Mouse (Mus musculus) forebrain, embryonic 12.5 days (tissue): ENCODE results near the gene Batf3. TPM values are rescaled to one million over a fixed set of nuclear protein-coding genes. Genes with fewer than 3 reads are reported as not detected.
A peak's percentile ranks its signal among the peaks of the same experiment; 100 is the strongest.

Experiments
- ATAC-seq: fragments of 200-750 bp; cut with Nextera tagmentation; 2 replicates; pipeline ENCODE4 v1.8.0; 2017; ENCODE audit warnings: moderate TSS enrichment; ENCODE audit not compliant: low FRiP score
- H3K27ac ChIP-seq: fragments of 300-500 bp; sonication (generic); 2 replicates; pipeline ENCODE4 v1.5.1; 2016; ENCODE audit warnings: mild to moderate bottlenecking
- H3K27me3 ChIP-seq: fragments of 300-500 bp; sonication (generic); 2 replicates; pipeline ENCODE4 v1.6.1; 2016; ENCODE audit warnings: mild to moderate bottlenecking
- H3K36me3 ChIP-seq: fragments of 300-500 bp; sonication (generic); replicated peaks from 2 replicates; pipeline ENCODE4 v1.6.1; 2016; ENCODE audit warnings: mild to moderate bottlenecking
- H3K4me1 ChIP-seq: fragments of 300-500 bp; sonication (generic); 2 replicates; pipeline ENCODE4 v1.6.1; 2016
- H3K4me2 ChIP-seq: fragments of 300-500 bp; sonication (generic); 2 replicates; pipeline ENCODE4 v1.6.1; 2016; ENCODE audit warnings: mild to moderate bottlenecking, moderate library complexity
- H3K4me3 ChIP-seq: fragments of 300-500 bp; sonication (generic); replicated peaks from 2 replicates; pipeline ENCODE4 v1.5.1; 2016; ENCODE audit warnings: mild to moderate bottlenecking
- H3K9ac ChIP-seq: fragments of 300-500 bp; sonication (generic); 2 replicates; pipeline ENCODE4 v1.6.1; 2016; ENCODE audit warnings: mild to moderate bottlenecking
- H3K9me3 ChIP-seq: fragments of 300-500 bp; sonication (generic); 2 replicates; pipeline ENCODE4 v1.6.1; 2016
- WGBS: fragments of 180-500 bp; shearing (Covaris S2); methylation state at CpG from one replicate; pipeline ENCODE4 v1.1.7; 2016; 5-methylcytosine and 5-hydroxymethylcytosine counted together
- polyA plus RNA-seq: library from polyadenylated mRNA; unstranded; fragments of >200 nt; fragmentation: Nextera tagmentation; extraction: Ambion mirVana; gene quantifications from 2 replicates; pipeline ENCODE4 v1.2.1, GENCODE M21; 2016

The Batf3 gene
- polyA plus RNA-seq, 1 experiment from 2014 or later, result 3.7 TPM

DNA sequence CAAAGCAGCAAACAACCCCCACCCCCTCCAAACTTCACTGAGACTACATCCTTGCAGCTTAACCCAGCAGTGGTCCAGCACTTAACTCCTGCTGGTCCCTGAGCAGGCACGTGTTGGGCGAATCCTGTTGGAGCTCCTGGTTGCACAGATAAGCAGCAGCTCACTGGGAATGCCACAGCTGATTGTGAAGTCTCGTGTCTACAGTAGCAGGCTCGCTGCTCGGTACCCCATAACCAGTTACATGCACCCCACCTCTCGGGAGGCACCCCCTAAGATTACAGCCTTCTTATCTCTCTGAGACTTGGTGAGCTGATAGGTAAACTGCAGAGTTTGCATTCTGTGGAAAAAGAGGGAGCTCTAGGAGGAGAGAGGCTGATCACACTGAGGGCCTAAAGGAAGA, 8.3 kb upstream of the Batf3 start:
- H3K4me2 ChIP-seq, result no peak overlapping the region
- peaks cover 10% of the 10 kb centered on the region; the same call in 1 of the 2 replicates for H3K36me3 ChIP-seq
- no peak overlapping the region for H3K4me3 ChIP-seq
- no peak overlapping the region for H3K9ac ChIP-seq
- 78% methylated on average over 6 of the region's 6 CpGs for WGBS
- H3K27ac ChIP-seq, result no peak overlapping the region
- no peaks in the 10 kb centered on the region for H3K9me3 ChIP-seq
- H3K4me1 ChIP-seq, result no peaks in the 10 kb centered on the region
- ATAC-seq, result no peak
- H3K27me3 ChIP-seq, result no peaks in the 10 kb centered on the region

- Histone ChIP-seq H3K9ac (no peak overlapping the region), H3K4me3 (no peak overlapping the region), H3K4me1 (no peaks in the 10 kb centered on the region), H3K27me3 (peaks cover 10% of the 10 kb centered on the region), H3K27ac (no peak overlapping the region), H3K4me2 (no peak overlapping the region), H3K9me3 (no peaks in the 10 kb centered on the region), H3K36me3 (no peaks in the 10 kb centered on the region)
- 88% methylated on average over 8 of the region's 8 CpGs for WGBS
- ATAC-seq, result no peak
Measured at GRCm38 (mm10) chr1:191092050-191092449, 5.6 kb upstream of the Batf3 start.

DNA sequence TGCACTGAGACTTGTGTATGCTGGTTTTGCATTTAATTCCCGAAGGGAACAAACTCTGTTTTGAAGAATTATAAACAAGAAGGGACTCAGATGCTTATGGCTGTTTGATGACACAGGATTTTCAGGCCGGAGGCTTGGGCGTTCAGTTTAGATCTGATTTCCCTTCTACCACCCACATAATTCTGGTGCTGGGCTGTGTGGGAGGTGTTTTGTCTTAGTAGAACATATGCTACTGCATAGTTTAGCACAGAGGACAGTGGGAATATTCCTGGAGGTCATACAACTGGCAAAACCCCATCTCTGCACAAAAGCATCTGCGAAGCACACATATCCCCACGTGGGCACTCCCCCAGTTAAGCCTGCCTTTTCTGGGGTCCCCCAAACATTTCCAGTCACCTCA, 4.1 kb upstream of the Batf3 start:
- Histone ChIP-seq H3K9me3 (no peaks in the 10 kb centered on the region), H3K9ac (no peak overlapping the region), H3K4me3 (no peak overlapping the region), H3K4me2 (no peak overlapping the region), H3K36me3 (no peaks in the 10 kb centered on the region), H3K27me3 (peaks cover 21% of the 10 kb centered on the region), H3K27ac (no peak overlapping the region), H3K4me1 (peaks cover 11% of the 10 kb centered on the region)
- WGBS, result 85% methylated on average over 5 of the region's 5 CpGs
- ATAC-seq, result no peak

GRCm38 (mm10) chr1:191095019-191095418, 2.6 kb upstream of the Batf3 start:
- peaks cover 35% of the 10 kb centered on the region for H3K27me3 ChIP-seq
- H3K4me3 ChIP-seq, result no peak overlapping the region
- H3K27ac ChIP-seq, result no peak overlapping the region
- H3K4me2 ChIP-seq, result no peak overlapping the region
- no peaks in the 10 kb centered on the region for H3K9me3 ChIP-seq
- WGBS, result 74% methylated on average over 9 of the region's 9 CpGs
- no peak for ATAC-seq
- H3K9ac ChIP-seq, result no peak overlapping the region
- peaks cover 14% of the 10 kb centered on the region for H3K4me1 ChIP-seq
- no peaks in the 10 kb centered on the region for H3K36me3 ChIP-seq

GRCm38 (mm10) chr1:191096871-191097681, 571 bp upstream of the Batf3 start:
- peak overlapping the region; percentile 63; the same call in 1 of the 2 replicates for H3K9ac ChIP-seq
- no peak overlapping the region for H3K27ac ChIP-seq
- 0 out of 2 replicates have a peak, but pooled peaks cover 4% of the 10 kb centered on the region for H3K9me3 ChIP-seq
- H3K36me3 ChIP-seq, result no peaks in the 10 kb centered on the region
- ATAC-seq, result no peak
- 59% methylated on average over 14 of the region's 14 CpGs for WGBS
- H3K4me1 ChIP-seq, result peaks cover 14% of the 10 kb centered on the region
- peak overlapping the region; percentile 59 for H3K4me3 ChIP-seq
- peak overlapping the region; percentile 97 for H3K4me2 ChIP-seq
- H3K27me3 ChIP-seq, result peaks cover 44% of the 10 kb centered on the region

DNA sequence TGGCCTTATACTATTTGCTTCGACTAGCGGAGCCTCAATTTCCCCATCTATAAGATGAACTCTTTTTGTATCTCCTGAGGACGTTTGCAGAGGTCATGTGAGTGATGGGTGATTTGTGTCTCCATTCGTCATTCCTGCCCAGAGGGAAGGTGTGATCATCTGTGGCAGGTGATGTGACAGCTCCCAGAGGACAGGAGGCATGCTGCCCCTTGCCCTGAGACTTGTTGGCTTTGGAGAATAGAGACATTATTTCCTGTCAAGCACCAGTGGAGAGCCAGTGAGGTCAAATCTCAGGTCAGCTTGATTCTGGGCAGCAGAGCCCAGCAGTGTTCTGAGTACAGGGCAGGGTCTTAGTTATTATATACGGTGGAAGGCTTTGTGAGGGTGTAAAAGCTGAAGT, 1.5 kb downstream of the Batf3 start:
- H3K27ac ChIP-seq, result no peak overlapping the region
- 47% methylated on average over 5 of the region's 5 CpGs for WGBS

DNA sequence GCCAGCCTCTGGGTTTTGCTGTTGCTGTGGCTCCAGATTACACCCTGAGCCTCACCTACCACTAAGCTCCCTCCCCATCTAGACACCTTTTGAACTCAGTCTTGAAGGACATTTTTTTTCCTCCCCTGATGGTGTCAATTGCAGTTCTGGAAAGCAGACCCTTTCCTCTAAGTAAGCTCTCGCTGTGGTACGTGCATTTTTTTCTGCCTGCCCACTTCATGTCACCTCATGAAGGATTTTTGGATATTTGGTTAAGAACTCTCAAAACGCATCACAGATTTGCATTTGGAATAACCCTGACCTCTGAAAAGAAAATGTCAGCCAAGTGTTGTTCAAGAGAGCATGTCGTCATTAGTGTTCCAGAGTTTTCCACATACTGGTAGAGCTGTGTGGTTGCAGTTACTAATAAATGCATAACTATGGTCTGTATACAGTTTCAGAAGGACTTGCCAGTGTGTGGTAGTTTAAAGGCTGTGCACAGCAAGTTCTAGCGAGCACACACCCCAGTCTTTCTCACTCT, 2.2 kb downstream of the Batf3 start:
- peaks cover 14% of the 10 kb centered on the region for H3K4me1 ChIP-seq
- ATAC-seq, result no peak
- H3K36me3 ChIP-seq, result no peaks in the 10 kb centered on the region
- 0 out of 2 replicates have a peak, but pooled peaks cover 4% of the 10 kb centered on the region for H3K9me3 ChIP-seq
- H3K27ac ChIP-seq, result no peak overlapping the region
- WGBS, result 73% methylated on average over 5 of the region's 5 CpGs
- H3K9ac ChIP-seq, result no peak overlapping the region
- no peak overlapping the region for H3K4me3 ChIP-seq
- H3K4me2 ChIP-seq, result no peak overlapping the region
- H3K27me3 ChIP-seq, result peaks cover 44% of the 10 kb centered on the region

More for the DNA sequence above, 1.5 kb downstream of the Batf3 start:
- Histone ChIP-seq H3K9me3 (0 out of 2 replicates have a peak, but pooled peaks cover 4% of the 10 kb centered on the region), H3K36me3 (no peaks in the 10 kb centered on the region), H3K4me3 (no peak overlapping the region; the same call in 1 of the 2 replicates), H3K4me2 (peak overlapping the region; percentile 97; the same call in 1 of the 2 replicates), H3K4me1 (peaks cover 14% of the 10 kb centered on the region), H3K27me3 (peaks cover 44% of the 10 kb centered on the region), H3K9ac (no peak overlapping the region)
- ATAC-seq, result no peak

DNA sequence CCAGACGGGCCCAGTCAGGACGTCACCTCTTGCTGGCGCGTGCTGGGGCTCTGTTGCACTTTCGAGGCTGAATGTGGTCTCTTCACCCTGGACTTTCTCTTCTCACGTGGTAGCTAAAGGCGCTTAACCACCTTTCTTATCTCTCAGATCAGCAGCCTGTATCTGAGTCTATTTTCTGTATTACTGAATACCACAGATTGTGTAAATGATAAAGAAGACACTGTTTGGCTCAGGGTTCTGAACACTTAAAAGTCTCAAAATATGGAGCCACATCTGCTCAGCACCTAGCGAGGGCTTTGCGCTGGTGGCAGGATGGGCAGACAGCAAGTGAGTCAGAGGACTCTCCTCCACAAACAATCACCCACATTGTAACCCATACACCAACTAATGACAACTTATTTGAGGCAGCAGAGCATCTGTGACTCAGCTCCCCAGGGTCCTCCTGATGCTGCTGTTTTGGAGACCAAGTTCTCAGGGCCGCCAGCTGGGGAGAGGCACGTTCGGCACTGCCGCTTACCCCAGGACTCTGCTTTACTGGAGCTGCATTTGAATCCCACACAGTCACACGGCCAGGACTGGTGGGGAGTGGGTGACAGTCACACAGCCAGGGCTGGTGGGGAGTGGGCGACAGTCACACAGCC, 5.2 kb downstream of the Batf3 start:
- Histone ChIP-seq H3K27me3 (peaks cover 27% of the 10 kb centered on the region), H3K36me3 (no peaks in the 10 kb centered on the region), H3K9me3 (0 out of 2 replicates have a peak, but pooled peaks cover 4% of the 10 kb centered on the region), H3K4me2 (no peak overlapping the region), H3K4me3 (no peak overlapping the region), H3K4me1 (peaks cover 8% of the 10 kb centered on the region), H3K9ac (no peak overlapping the region), H3K27ac (no peak overlapping the region)
- 88% methylated on average over 15 of the region's 15 CpGs for WGBS
- no peak for ATAC-seq

GRCm38 (mm10) chr1:191105246-191105645, 7.6 kb downstream of the Batf3 start:
- H3K9ac ChIP-seq, result no peak overlapping the region
- peaks cover 6% of the 10 kb centered on the region; the same call in 1 of the 2 replicates for H3K27me3 ChIP-seq
- H3K27ac ChIP-seq, result no peak overlapping the region
- no peaks in the 10 kb centered on the region for H3K4me1 ChIP-seq
- no peak overlapping the region for H3K4me3 ChIP-seq
- no peak overlapping the region for H3K4me2 ChIP-seq
- no peaks in the 10 kb centered on the region for H3K36me3 ChIP-seq
- 0 out of 2 replicates have a peak, but pooled peaks cover 4% of the 10 kb centered on the region for H3K9me3 ChIP-seq
- ATAC-seq, result no peak
- 86% methylated on average over 9 of the region's 9 CpGs for WGBS

DNA sequence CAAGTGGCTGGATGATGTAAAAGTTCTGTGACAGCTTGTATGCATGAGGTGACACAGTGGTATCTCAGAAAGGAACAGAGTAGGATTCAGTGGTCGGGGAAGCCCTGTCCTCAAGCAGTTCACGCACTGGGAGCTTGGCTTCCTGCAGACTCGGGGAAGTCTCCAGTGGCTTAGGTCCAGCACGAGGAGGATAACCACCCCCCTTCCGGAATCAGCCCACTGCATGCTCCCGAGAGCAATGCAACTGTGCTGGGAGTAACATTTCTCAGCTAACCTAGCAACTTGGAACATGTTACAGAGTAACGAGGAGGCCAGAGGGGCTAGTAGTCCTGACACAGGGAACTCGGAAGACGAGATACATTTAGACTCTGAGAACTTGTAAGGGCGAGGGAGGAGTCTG, 9.7 kb downstream of the Batf3 start:
- H3K9me3 ChIP-seq, result no peaks in the 10 kb centered on the region
- no peak for ATAC-seq

GRCm38 (mm10) chr1:191109907-191110306, 12.3 kb downstream of the Batf3 start:
- H3K9ac ChIP-seq, result no peak overlapping the region
- no peak overlapping the region for H3K27ac ChIP-seq
- WGBS, result 92% methylated on average over 9 of the region's 9 CpGs
- H3K9me3 ChIP-seq, result no peaks in the 10 kb centered on the region
- H3K4me3 ChIP-seq, result no peak overlapping the region
- no peaks in the 10 kb centered on the region for H3K4me1 ChIP-seq
- no peak overlapping the region for H3K4me2 ChIP-seq
- no peak for ATAC-seq
- H3K27me3 ChIP-seq, result no peaks in the 10 kb centered on the region
- no peaks in the 10 kb centered on the region for H3K36me3 ChIP-seq

More for the DNA sequence above, 9.7 kb downstream of the Batf3 start:
- Histone ChIP-seq H3K27ac (no peak overlapping the region), H3K9ac (no peak overlapping the region), H3K4me3 (no peak overlapping the region), H3K36me3 (no peaks in the 10 kb centered on the region), H3K4me2 (no peak overlapping the region), H3K4me1 (no peaks in the 10 kb centered on the region), H3K27me3 (no peaks in the 10 kb centered on the region)
- WGBS, result 74% methylated on average over 10 of the region's 10 CpGs

DNA sequence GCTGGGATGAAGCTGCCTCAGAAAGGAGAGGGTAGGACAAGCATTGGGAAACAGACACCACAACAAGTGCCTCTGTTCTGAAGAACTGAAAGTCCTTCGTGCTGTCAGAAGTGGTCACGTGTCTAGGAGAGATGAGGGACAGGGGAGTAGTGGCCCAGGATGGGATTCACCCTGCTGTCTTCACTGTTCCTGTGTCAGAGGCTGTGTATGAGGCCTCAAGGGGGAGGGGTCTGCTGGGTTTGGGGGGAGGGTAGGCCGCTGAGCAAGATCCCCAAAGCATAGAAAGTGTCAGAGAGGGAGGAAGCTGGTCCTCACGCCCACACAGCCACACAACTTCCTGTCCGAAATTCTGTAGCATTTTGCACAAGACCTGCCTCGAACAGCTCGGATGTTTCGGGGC, 13.5 kb downstream of the Batf3 start:
- H3K9me3 ChIP-seq, result no peaks in the 10 kb centered on the region
- WGBS, result 67% methylated on average over 8 of the region's 8 CpGs
- H3K4me2 ChIP-seq, result no peak overlapping the region
- no peaks in the 10 kb centered on the region for H3K36me3 ChIP-seq
- H3K4me3 ChIP-seq, result no peak overlapping the region
- no peak overlapping the region for H3K9ac ChIP-seq
- H3K27ac ChIP-seq, result no peak overlapping the region
- ATAC-seq, result no peak
- no peaks in the 10 kb centered on the region for H3K4me1 ChIP-seq
- no peaks in the 10 kb centered on the region for H3K27me3 ChIP-seq
